Mouse (Mus musculus) retina, adult 2 months (tissue): ENCODE data around the gene Pogk.

ENCODE experiments used
- DNase-seq: peaks from one replicate; pipeline ENCODE4 v3.0.0-alpha.2; 2012; ENCODE audit warnings: low read depth, low spot score

Pogk gene

GRCm38 (mm10) chr1:166379013-166379629 lies 30.5 kb downstream of the Pogk start, which contains the start of gene Tada1:
Tada1 (plus strand) TSS chr1:166379097.
- DNase-seq: peak; percentile 85

GRCm38 (mm10) chr1:166378431-166379012 lies 31.1 kb downstream of the Pogk start:
- DNase-seq: no peak

- DNase-seq: no peak
These were observed 32.5 kb downstream of the Pogk start for GRCm38 (mm10) chr1:166377171-166377570.

- DNase-seq: no peak
These were observed 46.5 kb downstream of the Pogk start for GRCm38 (mm10) chr1:166363122-166363521.

GRCm38 (mm10) chr1:166362659-166363058 lies 47.0 kb downstream of the Pogk start:
- no peak for DNase-seq

GRCm38 (mm10) chr1:166361842-166362241 lies 47.8 kb downstream of the Pogk start:
- no peak for DNase-seq

- no peak for DNase-seq
These were observed 48.8 kb downstream of the Pogk start for GRCm38 (mm10) chr1:166360896-166361295.

GRCm38 (mm10) chr1:166360157-166360855 lies 49.4 kb downstream of the Pogk start:
- peak; percentile 43 for DNase-seq

GRCm38 (mm10) chr1:166349751-166350150 lies 59.9 kb downstream of the Pogk start:
- no peak for DNase-seq

GRCm38 (mm10) chr1:166349341-166349740 lies 60.3 kb downstream of the Pogk start:
- DNase-seq: no peak

GRCm38 (mm10) chr1:166346906-166347305 lies 62.8 kb downstream of the Pogk start:
- no peak for DNase-seq

- no peak for DNase-seq
These were observed 64.1 kb downstream of the Pogk start for GRCm38 (mm10) chr1:166345602-166346001.

GRCm38 (mm10) chr1:166344300-166345077 lies 65.2 kb downstream of the Pogk start:
- no peak for DNase-seq

GRCm38 (mm10) chr1:166343586-166343985 lies 66.1 kb downstream of the Pogk start:
- no peak for DNase-seq

GRCm38 (mm10) chr1:166342539-166342938 lies 67.1 kb downstream of the Pogk start:
- DNase-seq: no peak

GRCm38 (mm10) chr1:166342060-166342459 lies 67.6 kb downstream of the Pogk start:
- no peak for DNase-seq

- no peak for DNase-seq
These were observed 70.6 kb downstream of the Pogk start for GRCm38 (mm10) chr1:166339110-166339509.
